Mouse (Mus musculus): ENCODE results near the gene Nup205.

Gene Nup205

GRCm38 (mm10) chr6:35288920-35289319 is 111.7 kb downstream of the Nup205 start:
- DNase-seq: no peak

- DNase-seq: no peak
Measured at GRCm38 (mm10) chr6:35289676-35290075, 112.5 kb downstream of the Nup205 start.

GRCm38 (mm10) chr6:35294964-35295363 is 117.7 kb downstream of the Nup205 start:
- DNase-seq: no peak

GRCm38 (mm10) chr6:35297001-35297400 is 119.8 kb downstream of the Nup205 start:
- no peak for DNase-seq

All from liver (tissue).